Mouse (Mus musculus): ENCODE data around the gene H2-Aa.

DNA sequence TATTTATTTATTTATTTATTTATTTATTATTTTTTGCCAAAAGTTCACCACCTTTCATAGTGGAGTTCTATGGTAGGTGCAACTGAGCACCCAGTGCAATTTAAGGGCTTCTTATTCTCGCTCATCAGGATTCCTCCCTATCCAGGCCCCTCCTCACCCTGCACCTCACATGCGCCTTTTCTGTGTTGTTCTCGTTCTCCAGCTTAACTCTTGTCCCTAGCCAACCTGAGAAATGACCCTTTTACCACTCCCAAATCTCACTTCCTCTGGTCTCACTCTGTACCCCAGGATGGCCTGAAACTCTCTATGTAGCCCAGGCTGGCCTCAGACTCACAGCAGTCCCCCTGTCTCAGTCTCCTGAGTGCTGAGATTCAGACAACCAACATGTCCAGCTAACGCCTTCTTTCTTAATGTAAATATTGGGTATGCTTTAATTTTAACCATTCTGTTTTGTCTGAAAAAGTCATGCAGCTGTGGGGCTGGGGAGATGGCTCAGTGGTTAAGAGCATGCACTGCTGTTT, 14.1 kb upstream of the H2-Aa start:
- TF ChIP-seq GATA1 (IDR thresholded peaks at IDR 0.05; ENCODE audit: low read length): no peak
- no peak for TF ChIP-seq TAL1 (IDR thresholded peaks at IDR 0.05; ENCODE audit: low read length)

All from erythroblast, embryonic 14.5 days (primary cell).